ENCODE assay signal across 22 mouse cellular contexts in genomic region chr16:96848916-96849315, GRCm38 (mm10).
DNase-seq lines count a peak whose midpoint lies in the region; ATAC-seq and TF ChIP-seq lines count a peak whose summit lies in the region.
"Had no signal": no experiment of that assay in that cellular context is flagged by ENCODE, and none has a peak within 500 bp of the region (broad histone marks: within the 10 kb centered on the region; RNA-seq: fewer than 3 reads in every experiment).

No protein-coding gene starts in this region.

- H3K9ac ChIP-seq in forebrain, embryonic 14.5 days (ENCODE audit: low read length), result no peak overlapping the region
- H3K9ac ChIP-seq in forebrain, postnatal 0 days, result no peak overlapping the region
- no peak overlapping the region for H3K9ac ChIP-seq in midbrain, embryonic 16.5 days (ENCODE audit: low read depth, low read length)
- no peak overlapping the region for H3K9ac ChIP-seq in midbrain, embryonic 15.5 days
- H3K9ac ChIP-seq: embryonic facial prominence, embryonic 15.5 days; heart, embryonic 13.5 days; hindbrain, embryonic 12.5 days had no signal

- H3K36me3 ChIP-seq in forebrain, embryonic 14.5 days (ENCODE audit: control insufficient read depth, insufficient read depth, low read length), result no peaks in the 10 kb centered on the region
- no peaks in the 10 kb centered on the region for H3K36me3 ChIP-seq in forebrain, postnatal 0 days (ENCODE audit: insufficient read depth)
- H3K36me3 ChIP-seq in midbrain, embryonic 16.5 days (ENCODE audit: control insufficient read depth, insufficient read depth, low read length), result no peaks in the 10 kb centered on the region
- no peaks in the 10 kb centered on the region for H3K36me3 ChIP-seq in midbrain, embryonic 15.5 days (replicated peaks)
- H3K36me3 ChIP-seq: embryonic facial prominence, embryonic 15.5 days; heart, embryonic 13.5 days; hindbrain, embryonic 12.5 days had no signal

- peaks cover 27% of the 10 kb centered on the region for H3K4me1 ChIP-seq in forebrain, embryonic 14.5 days (ENCODE audit: control insufficient read depth, insufficient read depth, low read length)
- H3K4me1 ChIP-seq in forebrain, postnatal 0 days (ENCODE audit: insufficient read depth), result peaks cover 22% of the 10 kb centered on the region
- H3K4me1 ChIP-seq in midbrain, embryonic 16.5 days (ENCODE audit: control insufficient read depth, insufficient read depth, low read length), result peaks cover 18% of the 10 kb centered on the region
- peaks cover 34% of the 10 kb centered on the region for H3K4me1 ChIP-seq in midbrain, embryonic 15.5 days
- H3K4me1 ChIP-seq: embryonic facial prominence, embryonic 15.5 days had no signal

- H3K4me2 ChIP-seq in forebrain, embryonic 14.5 days (ENCODE audit: low read length), result no peak overlapping the region
- H3K4me2 ChIP-seq in forebrain, postnatal 0 days (ENCODE audit: low read depth), result no peak overlapping the region
- H3K4me2 ChIP-seq in midbrain, embryonic 16.5 days (ENCODE audit: low read length), result no peak overlapping the region
- H3K4me2 ChIP-seq in midbrain, embryonic 15.5 days, result no peak overlapping the region
- H3K4me2 ChIP-seq: embryonic facial prominence, embryonic 15.5 days; heart, embryonic 13.5 days; hindbrain, embryonic 12.5 days had no signal

- 57% methylated on average over 6 of the region's 6 CpGs for WGBS in forebrain, embryonic 14.5 days
- WGBS in forebrain, postnatal 0 days, result 54% methylated on average over 6 of the region's 6 CpGs
- 71% methylated on average over 6 of the region's 6 CpGs for WGBS in midbrain, embryonic 16.5 days
- WGBS in midbrain, embryonic 15.5 days, result 83% methylated on average over 6 of the region's 6 CpGs

- TF ChIP-seq CTCF in forebrain, postnatal 0 days (IDR thresholded peaks at IDR 0.05; ENCODE audit: low read depth), result no peak

- no peak overlapping the region for H3K4me3 ChIP-seq in forebrain, embryonic 14.5 days (ENCODE audit: low read depth, low read length)
- H3K4me3 ChIP-seq in forebrain, postnatal 0 days (ENCODE audit: low read depth, low read length), result no peak overlapping the region
- no peak overlapping the region for H3K4me3 ChIP-seq in midbrain, embryonic 16.5 days (ENCODE audit: low read depth, low read length)
- H3K4me3 ChIP-seq in midbrain, embryonic 15.5 days, result no peak overlapping the region
- H3K4me3 ChIP-seq: embryonic facial prominence, embryonic 15.5 days; erythroblast, embryonic 14.5 days; gastrocnemius, adult 2 months; heart, embryonic 13.5 days; hindbrain, embryonic 12.5 days had no signal

- no peak for ATAC-seq in forebrain, embryonic 14.5 days
- ATAC-seq in forebrain, postnatal 0 days, result no peak
- ATAC-seq in midbrain, embryonic 16.5 days, result no peak
- no peak for ATAC-seq in midbrain, embryonic 15.5 days (replicated peaks)
- ATAC-seq: activated CD4-positive, CD25-positive, alpha-beta regulatory T cell, adult 4 months; hindbrain, embryonic 16.5 days; inflammation-experienced regulatory T-cells, adult 6 months; Patski had no signal

- no peak overlapping the region for H3K27ac ChIP-seq in forebrain, embryonic 14.5 days (ENCODE audit: low read depth, low read length)
- H3K27ac ChIP-seq in forebrain, postnatal 0 days (ENCODE audit: low read depth, low read length), result no peak overlapping the region
- H3K27ac ChIP-seq in midbrain, embryonic 16.5 days (ENCODE audit: low read length), result 0 out of 2 replicates have a peak overlapping the region, but pooled peaks have one; percentile 14
- no peak overlapping the region for H3K27ac ChIP-seq in midbrain, embryonic 15.5 days
- H3K27ac ChIP-seq: embryonic facial prominence, embryonic 15.5 days; gastrocnemius, adult 2 months; heart, embryonic 13.5 days; hindbrain, embryonic 12.5 days had no signal

- peak; percentile 39 for DNase-seq in forebrain, embryonic 14.5 days (ENCODE audit: low spot score)
- no peak for DNase-seq in forebrain, postnatal 0 days
- peak; percentile 45 for DNase-seq in layer of hippocampus, adult 11-12 months (ENCODE audit: low spot score)
- no peak for DNase-seq in layer of hippocampus, postnatal 10 days (ENCODE audit: low spot score in 2 of 2)
- DNase-seq in layer of hippocampus, adult 9-11 months, result peak; percentile 56
- DNase-seq in lung, postnatal 4 days, result no peak
- DNase-seq: adrenal gland, postnatal 14 days; cerebellum, adult 2 months; embryo, embryonic 11 days; gastrocnemius, adult 2 months; gastrocnemius, postnatal 25 days; heart, postnatal 4 days had no signal

- no peaks in the 10 kb centered on the region for H3K27me3 ChIP-seq in forebrain, embryonic 14.5 days (replicated peaks; ENCODE audit: control insufficient read depth, insufficient read depth, low read length)
- H3K27me3 ChIP-seq in forebrain, postnatal 0 days (ENCODE audit: insufficient read depth, low read length), result no peaks in the 10 kb centered on the region
- no peaks in the 10 kb centered on the region for H3K27me3 ChIP-seq in midbrain, embryonic 16.5 days (ENCODE audit: control insufficient read depth, insufficient read depth, low read depth, low read length)
- H3K27me3 ChIP-seq in midbrain, embryonic 15.5 days (replicated peaks), result no peaks in the 10 kb centered on the region
- H3K27me3 ChIP-seq: embryonic facial prominence, embryonic 15.5 days; heart, embryonic 13.5 days; hindbrain, embryonic 12.5 days had no signal

- H3K9me3 ChIP-seq in forebrain, embryonic 14.5 days (replicated peaks; ENCODE audit: control insufficient read depth, low read length), result no peaks in the 10 kb centered on the region
- H3K9me3 ChIP-seq in forebrain, postnatal 0 days (ENCODE audit: low read length), result no peaks in the 10 kb centered on the region
- H3K9me3 ChIP-seq in midbrain, embryonic 16.5 days (replicated peaks; ENCODE audit: control insufficient read depth, low read length, poor library complexity, severe bottlenecking), result no peaks in the 10 kb centered on the region
- H3K9me3 ChIP-seq in midbrain, embryonic 15.5 days, result no peaks in the 10 kb centered on the region
- H3K9me3 ChIP-seq: embryonic facial prominence, embryonic 15.5 days; heart, embryonic 13.5 days; hindbrain, embryonic 12.5 days had no signal

Comparison
In these comparisons a context has a peak if more than half of its experiments do, and no peak if none do; other contexts are left out.
1. DNase-seq: peak in forebrain, embryonic 14.5 days (single experiment), layer of hippocampus, adult 11-12 months (single experiment) and layer of hippocampus, adult 9-11 months (single experiment); none in forebrain, postnatal 0 days (single experiment), layer of hippocampus, postnatal 10 days (0 of 2) and lung, postnatal 4 days (0 of 2).